Mouse (Mus musculus) B cell, adult 62 days (primary cell): ENCODE results near the gene Cdca5. TPM values are rescaled to one million over a fixed set of nuclear protein-coding genes. Genes with fewer than 3 reads are reported as not detected.

Experiments
- total RNA-seq: library from RNA; stranded (reverse); gene quantifications from 4 replicates; pipeline ENCODE4 v1.2.4, GENCODE M21; 2023

The Cdca5 gene
- total RNA-seq, 1 experiment from 2014 or later: 1.4 TPM

Other genes starting within 250 kb of the Cdca5 start
- gene Frmd8, start 209.7 kb upstream of the Cdca5 start, total RNA-seq: 33.0 to 43.6 TPM (median 39.5 TPM) in 4 replicates
- 17.1 to 24.8 TPM (median 22.9 TPM) in 4 replicates for gene Slc25a45, start 207.2 kb upstream of the Cdca5 start, total RNA-seq
- 1.8 to 2.4 TPM (median 2.4 TPM) in 4 replicates for gene Tigd3, start 190.8 kb upstream of the Cdca5 start, total RNA-seq
- gene Dpf2, start 172.0 kb upstream of the Cdca5 start, total RNA-seq: 146 to 167 TPM (median 148 TPM) in 4 replicates
- gene Cdc42ep2, start 160.2 kb upstream of the Cdca5 start, total RNA-seq: 0.15 to 0.43 TPM (median 0.15 TPM) in 3 of 4 replicates, not detected in the other
- gene Pola2, start 120.8 kb upstream of the Cdca5 start, total RNA-seq: 70.0 to 82.8 TPM (median 72.2 TPM) in 4 replicates
- not detected in 4 replicates for gene Slc22a20, start 98.8 kb upstream of the Cdca5 start, total RNA-seq
- gene Capn1, start 69.1 kb upstream of the Cdca5 start, total RNA-seq: 72.1 to 103 TPM (median 80.6 TPM) in 4 replicates
- gene Syvn1, start 38.4 kb upstream of the Cdca5 start, total RNA-seq: 154 to 181 TPM (median 166 TPM) in 4 replicates
- 15.2 to 17.2 TPM (median 15.8 TPM) in 4 replicates for gene Mrpl49, start 27.2 kb upstream of the Cdca5 start, total RNA-seq
- 3,352 to 3,577 TPM (median 3,439 TPM) in 4 replicates for gene Fau, start 27.1 kb upstream of the Cdca5 start, total RNA-seq
- 10.8 to 13.2 TPM (median 12.5 TPM) in 4 replicates for gene Znhit2, start 23.8 kb upstream of the Cdca5 start, total RNA-seq
- 9.1 to 13.6 TPM (median 10.5 TPM) in 4 replicates for gene Tm7sf2, start 16.6 kb upstream of the Cdca5 start, total RNA-seq
- 94.8 to 109 TPM (median 102 TPM) in 4 replicates for gene Vps51, start 7.8 kb upstream of the Cdca5 start, total RNA-seq
- gene Tmem262, start 5.0 kb upstream of the Cdca5 start, total RNA-seq: not detected in 4 replicates
- not detected in 4 replicates for gene Gm28374, start 2.7 kb upstream of the Cdca5 start, total RNA-seq
- gene Zfpl1, start within 50 bp of the Cdca5 start, total RNA-seq: 50.9 to 56.9 TPM (median 54.3 TPM) in 4 replicates
- gene AC131692.1, start 9.4 kb downstream of the Cdca5 start, total RNA-seq: 0.81 TPM in 1 of 4 replicates, not detected in the others
- not detected in 4 replicates for gene Naaladl1, start 20.8 kb downstream of the Cdca5 start, total RNA-seq
- 6.4 to 8.9 TPM (median 8.8 TPM) in 4 replicates for gene Sac3d1, start 33.7 kb downstream of the Cdca5 start, total RNA-seq
- 31.0 to 37.8 TPM (median 33.7 TPM) in 4 replicates for gene Snx15, start 43.3 kb downstream of the Cdca5 start, total RNA-seq
- gene Batf2, start 56.0 kb downstream of the Cdca5 start, total RNA-seq: not detected in 4 replicates
- 27.2 to 31.2 TPM (median 29.9 TPM) in 4 replicates for gene Arl2, start 56.6 kb downstream of the Cdca5 start, total RNA-seq
- gene Majin, start 99.4 kb downstream of the Cdca5 start, total RNA-seq: not detected in 4 replicates
- not detected in 4 replicates for gene Gpha2, start 141.4 kb downstream of the Cdca5 start, total RNA-seq
- gene Ppp2r5b, start 150.9 kb downstream of the Cdca5 start, total RNA-seq: 24.9 to 26.1 TPM (median 25.8 TPM) in 4 replicates
- gene Atg2a, start 156.7 kb downstream of the Cdca5 start, total RNA-seq: 179 to 210 TPM (median 199 TPM) in 4 replicates
- gene Ehd1, start 191.7 kb downstream of the Cdca5 start, total RNA-seq: 271 to 293 TPM (median 280 TPM) in 4 replicates
- 13.0 to 21.1 TPM (median 19.9 TPM) in 4 replicates for gene Cdc42bpg, start 221.5 kb downstream of the Cdca5 start, total RNA-seq
- 31.5 to 38.7 TPM (median 34.4 TPM) in 4 replicates for gene Men1, start 250.0 kb downstream of the Cdca5 start, total RNA-seq